Mouse (Mus musculus): ENCODE data around the gene Deup1. TPM values are rescaled to one million over a fixed set of nuclear protein-coding genes. Genes with fewer than 3 reads are reported as not detected.

Gene Deup1
- polyA plus RNA-seq, 1 experiment, result 0.08 TPM

DNA sequence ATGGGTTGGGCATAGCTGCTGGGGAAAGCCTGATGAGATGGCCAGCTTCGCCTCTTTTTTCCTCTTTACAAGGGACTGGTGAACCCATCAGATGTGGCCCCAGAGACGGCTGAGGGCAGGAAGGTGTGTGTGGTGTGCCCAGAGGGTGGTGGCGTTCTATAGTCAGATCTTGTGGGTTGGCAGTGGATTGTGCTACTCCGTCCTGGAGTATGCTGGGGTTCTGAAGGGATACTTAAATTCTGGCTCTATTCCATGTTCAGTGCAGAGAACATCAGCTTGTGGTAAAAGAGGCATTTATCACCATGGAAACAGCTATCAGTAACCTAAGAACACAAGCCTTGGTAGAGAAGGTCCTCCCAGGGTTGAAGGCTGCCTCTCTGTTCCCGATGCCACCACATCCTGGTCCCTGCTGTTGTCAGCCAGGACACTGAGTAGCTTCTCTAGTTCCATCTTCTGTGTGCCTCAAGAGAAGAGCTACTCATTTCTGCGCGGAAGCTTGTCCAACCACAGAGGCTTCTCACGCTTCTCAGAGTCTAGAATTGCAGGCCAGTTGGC, 88.7 kb downstream of the Deup1 start:
- Histone ChIP-seq H3K4me3 (ENCODE audit: control insufficient read depth, insufficient read depth, low read length) (no peak overlapping the region), H3K27ac (ENCODE audit: control insufficient read depth, insufficient read depth, low read length) (no peak overlapping the region), H3K27me3 (ENCODE audit: control insufficient read depth, insufficient read depth, low read length) (no peaks in the 10 kb centered on the region), H3K4me1 (replicated peaks; ENCODE audit: control insufficient read depth, insufficient read depth, low read length) (peaks cover 4% of the 10 kb centered on the region), H3K36me3 (ENCODE audit: control insufficient read depth, insufficient read depth, low read length) (no peaks in the 10 kb centered on the region)
- no peak for DNase-seq
- 79% methylated on average over 8 of the region's 8 CpGs for WGBS
- TF ChIP-seq POLR2A (IDR thresholded peaks at IDR 0.05; ENCODE audit: control insufficient read depth, extremely low read depth, insufficient read depth, low read length, poor library complexity) (no peak), CTCF (IDR thresholded peaks at IDR 0.05; ENCODE audit: borderline replicate concordance, control insufficient read depth, extremely low read depth, insufficient read depth, low read length, poor library complexity) (no peak)

- 98% methylated on average over 3 of the region's 3 CpGs for WGBS
- no peak overlapping the region for H3K4me3 ChIP-seq (ENCODE audit: control insufficient read depth, insufficient read depth, low read length)
- no peak overlapping the region for H3K27ac ChIP-seq (ENCODE audit: control insufficient read depth, insufficient read depth, low read length)
- peaks cover 12% of the 10 kb centered on the region for H3K4me1 ChIP-seq (replicated peaks; ENCODE audit: control insufficient read depth, insufficient read depth, low read length)
- no peaks in the 10 kb centered on the region for H3K27me3 ChIP-seq (ENCODE audit: control insufficient read depth, insufficient read depth, low read length)
- no peaks in the 10 kb centered on the region for H3K36me3 ChIP-seq (ENCODE audit: control insufficient read depth, insufficient read depth, low read length)
- no peak for DNase-seq
- no peak for TF ChIP-seq POLR2A (IDR thresholded peaks at IDR 0.05; ENCODE audit: control insufficient read depth, extremely low read depth, insufficient read depth, low read length, poor library complexity)
- TF ChIP-seq CTCF (IDR thresholded peaks at IDR 0.05; ENCODE audit: borderline replicate concordance, control insufficient read depth, extremely low read depth, insufficient read depth, low read length, poor library complexity), result no peak
Observed at GRCm38 (mm10) chr9:15537455-15538048, 90.2 kb downstream of the Deup1 start.

DNA sequence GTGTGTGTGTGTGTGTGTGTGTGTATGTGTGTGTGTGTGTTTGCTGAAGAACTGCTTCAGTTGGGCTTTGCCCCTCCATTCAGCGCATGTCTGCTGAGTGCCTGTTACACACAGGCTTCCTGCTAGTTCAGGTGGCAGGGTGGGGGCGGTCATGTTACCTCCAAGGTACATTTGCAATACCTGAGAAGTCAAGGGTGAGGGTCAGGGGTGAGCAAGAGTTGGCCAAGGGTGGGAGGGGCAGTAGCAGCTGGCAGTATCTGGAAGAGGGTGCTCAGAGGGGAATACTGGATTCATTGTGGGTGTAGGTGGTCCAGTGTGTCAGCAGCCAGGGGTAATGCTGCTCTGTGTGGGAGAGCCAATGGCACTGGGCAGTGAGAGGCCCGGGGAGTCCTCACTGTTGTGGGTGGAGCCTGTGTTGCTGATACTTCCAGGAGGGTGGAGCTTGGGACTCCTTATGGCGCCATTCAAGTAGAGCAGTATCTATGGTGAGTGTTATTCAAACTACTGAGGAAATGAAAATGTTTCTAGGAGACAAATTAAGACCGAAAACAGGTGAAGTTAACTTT, 90.8 kb downstream of the Deup1 start:
- Histone ChIP-seq H3K36me3 (ENCODE audit: control insufficient read depth, insufficient read depth, low read length) (no peaks in the 10 kb centered on the region), H3K4me3 (ENCODE audit: control insufficient read depth, insufficient read depth, low read length) (no peak overlapping the region), H3K27ac (ENCODE audit: control insufficient read depth, insufficient read depth, low read length) (no peak overlapping the region), H3K4me1 (replicated peaks; ENCODE audit: control insufficient read depth, insufficient read depth, low read length) (peaks cover 10% of the 10 kb centered on the region), H3K27me3 (ENCODE audit: control insufficient read depth, insufficient read depth, low read length) (no peaks in the 10 kb centered on the region)
- TF ChIP-seq CTCF (IDR thresholded peaks at IDR 0.05; ENCODE audit: borderline replicate concordance, control insufficient read depth, extremely low read depth, insufficient read depth, low read length, poor library complexity) (no peak), POLR2A (IDR thresholded peaks at IDR 0.05; ENCODE audit: control insufficient read depth, extremely low read depth, insufficient read depth, low read length, poor library complexity) (no peak)
- no peak for DNase-seq
- 96% methylated on average over 5 of the region's 5 CpGs for WGBS

GRCm38 (mm10) chr9:15535418-15535817, 92.3 kb downstream of the Deup1 start:
- Histone ChIP-seq H3K27me3 (ENCODE audit: control insufficient read depth, insufficient read depth, low read length) (no peaks in the 10 kb centered on the region), H3K27ac (ENCODE audit: control insufficient read depth, insufficient read depth, low read length) (no peak overlapping the region), H3K4me1 (replicated peaks; ENCODE audit: control insufficient read depth, insufficient read depth, low read length) (peaks cover 15% of the 10 kb centered on the region), H3K4me3 (ENCODE audit: control insufficient read depth, insufficient read depth, low read length) (no peak overlapping the region), H3K36me3 (ENCODE audit: control insufficient read depth, insufficient read depth, low read length) (no peaks in the 10 kb centered on the region)
- 98% methylated on average over 5 of the region's 5 CpGs for WGBS
- DNase-seq, result no peak
- TF ChIP-seq POLR2A (IDR thresholded peaks at IDR 0.05; ENCODE audit: control insufficient read depth, extremely low read depth, insufficient read depth, low read length, poor library complexity), result no peak
- no peak for TF ChIP-seq CTCF (IDR thresholded peaks at IDR 0.05; ENCODE audit: borderline replicate concordance, control insufficient read depth, extremely low read depth, insufficient read depth, low read length, poor library complexity)

DNA sequence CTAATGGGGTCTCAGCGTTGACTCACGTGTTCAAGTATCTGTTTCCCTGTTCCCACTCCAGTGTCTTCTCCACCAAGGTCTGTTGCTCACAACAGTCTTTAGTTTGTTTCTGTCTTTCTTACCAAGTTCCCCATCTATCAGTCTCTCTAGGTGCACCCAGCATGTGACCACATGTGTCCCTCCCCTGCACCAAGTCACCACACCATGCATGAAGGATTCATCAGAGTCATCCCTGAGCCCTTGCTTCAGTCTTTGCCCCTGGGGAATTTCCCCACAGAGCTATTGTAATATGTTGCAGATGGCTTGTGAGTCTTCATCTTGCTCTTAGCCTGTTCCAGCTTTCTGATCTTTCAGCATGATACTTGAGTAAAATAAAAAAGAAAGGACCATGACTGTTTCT, 93.6 kb downstream of the Deup1 start:
- Histone ChIP-seq H3K36me3 (ENCODE audit: control insufficient read depth, insufficient read depth, low read length) (no peaks in the 10 kb centered on the region), H3K27ac (ENCODE audit: control insufficient read depth, insufficient read depth, low read length) (no peak overlapping the region), H3K4me3 (ENCODE audit: control insufficient read depth, insufficient read depth, low read length) (no peak overlapping the region), H3K27me3 (ENCODE audit: control insufficient read depth, insufficient read depth, low read length) (no peaks in the 10 kb centered on the region), H3K4me1 (replicated peaks; ENCODE audit: control insufficient read depth, insufficient read depth, low read length) (peaks cover 24% of the 10 kb centered on the region)
- no peak for DNase-seq
- 93% methylated on average over 2 of the region's 2 CpGs for WGBS
- no peak for TF ChIP-seq POLR2A (IDR thresholded peaks at IDR 0.05; ENCODE audit: control insufficient read depth, extremely low read depth, insufficient read depth, low read length, poor library complexity)
- TF ChIP-seq CTCF (IDR thresholded peaks at IDR 0.05; ENCODE audit: borderline replicate concordance, control insufficient read depth, extremely low read depth, insufficient read depth, low read length, poor library complexity), result no peak

GRCm38 (mm10) chr9:15533336-15534070, 94.2 kb downstream of the Deup1 start:
- DNase-seq, result peak; percentile 41
- Histone ChIP-seq H3K4me1 (replicated peaks; ENCODE audit: control insufficient read depth, insufficient read depth, low read length) (peaks cover 27% of the 10 kb centered on the region), H3K36me3 (ENCODE audit: control insufficient read depth, insufficient read depth, low read length) (no peaks in the 10 kb centered on the region), H3K4me3 (ENCODE audit: control insufficient read depth, insufficient read depth, low read length) (no peak overlapping the region), H3K27me3 (ENCODE audit: control insufficient read depth, insufficient read depth, low read length) (no peaks in the 10 kb centered on the region), H3K27ac (ENCODE audit: control insufficient read depth, insufficient read depth, low read length) (no peak overlapping the region)
- TF ChIP-seq CTCF (IDR thresholded peaks at IDR 0.05; ENCODE audit: borderline replicate concordance, control insufficient read depth, extremely low read depth, insufficient read depth, low read length, poor library complexity) (no peak), POLR2A (IDR thresholded peaks at IDR 0.05; ENCODE audit: control insufficient read depth, extremely low read depth, insufficient read depth, low read length, poor library complexity) (no peak)
- WGBS, result 31% methylated on average over 11 of the region's 11 CpGs

All from thymus, adult 2 months (tissue).